Mouse (Mus musculus): ENCODE measurements around the gene Igf2. TPM values are rescaled to one million over a fixed set of nuclear protein-coding genes. Genes with fewer than 3 reads are reported as not detected.

Igf2 gene
- total and polyA plus RNA-seq, 3 experiments, result not detected

DNA sequence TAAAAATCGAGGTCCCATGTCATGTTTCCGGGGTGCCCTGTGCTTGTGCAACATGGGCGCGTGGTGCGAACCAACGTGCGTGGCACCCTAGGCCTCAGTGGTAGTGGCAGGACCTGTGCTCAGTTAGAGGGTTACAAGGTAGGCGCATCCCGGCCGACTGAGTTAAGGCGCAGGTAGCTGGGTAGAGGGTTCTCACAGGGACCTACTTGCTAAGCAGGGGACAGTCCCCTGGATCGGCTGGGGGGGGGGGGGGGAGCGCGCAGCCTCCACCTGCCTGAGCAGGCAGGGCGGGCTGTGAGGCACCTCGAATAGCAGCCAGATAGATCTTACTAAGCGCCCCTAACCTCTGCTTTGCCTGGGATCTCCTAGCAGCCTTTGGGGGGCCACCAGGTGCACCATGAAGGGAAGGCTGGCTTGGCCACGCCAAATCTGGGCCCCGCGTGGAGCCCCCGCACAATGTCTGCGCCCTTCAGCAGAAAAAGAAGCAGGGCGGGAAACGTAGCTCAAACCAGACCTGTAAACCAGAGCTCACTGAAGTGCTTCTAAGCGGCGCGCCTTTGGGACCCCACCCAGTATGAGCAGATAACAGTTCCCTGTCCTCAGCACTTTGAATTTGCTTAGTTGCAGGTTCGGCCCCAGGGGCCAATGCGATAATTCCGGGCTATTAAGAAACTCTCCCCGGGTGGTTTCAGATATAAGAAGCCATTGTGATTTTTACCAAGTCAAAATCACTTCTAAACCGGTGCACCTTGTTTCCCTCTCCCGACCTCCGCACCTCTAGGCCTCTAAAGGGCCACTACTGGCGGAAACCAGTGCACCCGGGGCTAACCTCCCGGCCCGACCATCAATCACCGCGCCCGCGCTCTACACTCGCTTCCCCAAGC is 6.6 kb downstream of the Igf2 start:
- Histone ChIP-seq H3K4me1 (ENCODE audit: control insufficient read depth in 1 of 2, insufficient read depth in 2 of 2, low read length in 2 of 2) (no peaks in the 10 kb centered on the region), H3K27me3 (ENCODE audit: control insufficient read depth in 1 of 2, insufficient read depth in 2 of 2, low read length in 2 of 2) (no peaks in the 10 kb centered on the region), H3K4me3 (ENCODE audit: control insufficient read depth in 1 of 2, insufficient read depth in 1 of 2, low read depth in 2 of 2, low read length in 2 of 2) (no peak overlapping the region), H3K36me3 (ENCODE audit: control insufficient read depth in 1 of 2, insufficient read depth in 2 of 2, low read length in 2 of 2) (no peaks in the 10 kb centered on the region), H3K79me2 (ENCODE audit: control insufficient read depth, insufficient read depth, low read length, poor library complexity) (no peaks in the 10 kb centered on the region), H3K9ac (ENCODE audit: control insufficient read depth, low read depth, low read length, poor library complexity, severe bottlenecking) (no peak overlapping the region), H3K9me3 (replicated peaks; ENCODE audit: insufficient read depth, low read length) (no peaks in the 10 kb centered on the region), H3K27ac (ENCODE audit: control insufficient read depth, low read depth, low read length) (no peak overlapping the region)
- DNase-seq (ENCODE audit: low read depth, low spot score), result no peak
- TF ChIP-seq RCOR1 (IDR thresholded peaks at IDR 0.05; ENCODE audit: low read depth, low read length), result no peak
- TF ChIP-seq MYB (IDR thresholded peaks at IDR 0.05; ENCODE audit: low read depth, low read length), result no peak
- TF ChIP-seq EP300 (IDR thresholded peaks at IDR 0.05; ENCODE audit: low read depth in 1 of 2, low read length in 2 of 2), result no peak
- no peak for TF ChIP-seq MXI1 (IDR thresholded peaks at IDR 0.05; ENCODE audit: low read depth, low read length)
- no peak for TF ChIP-seq RAD21 (IDR thresholded peaks at IDR 0.05; ENCODE audit: low read depth, low read length)
- no peak for TF ChIP-seq KAT2A (conservative IDR thresholded peaks at IDR 0.05; ENCODE audit: low read depth, low read length)
- TF ChIP-seq POLR2AphosphoS2 (IDR thresholded peaks at IDR 0.05; ENCODE audit: low read length), result no peak
- TF ChIP-seq HCFC1 (IDR thresholded peaks at IDR 0.05; ENCODE audit: low read depth, low read length), result no peak
- TF ChIP-seq MAX (IDR thresholded peaks at IDR 0.05; ENCODE audit: low read length), result no peak
- no peak for TF ChIP-seq ZC3H11A (IDR thresholded peaks at IDR 0.05; ENCODE audit: low read depth, low read length)
- TF ChIP-seq SIN3A (IDR thresholded peaks at IDR 0.05; ENCODE audit: low read length), result no peak

DNA sequence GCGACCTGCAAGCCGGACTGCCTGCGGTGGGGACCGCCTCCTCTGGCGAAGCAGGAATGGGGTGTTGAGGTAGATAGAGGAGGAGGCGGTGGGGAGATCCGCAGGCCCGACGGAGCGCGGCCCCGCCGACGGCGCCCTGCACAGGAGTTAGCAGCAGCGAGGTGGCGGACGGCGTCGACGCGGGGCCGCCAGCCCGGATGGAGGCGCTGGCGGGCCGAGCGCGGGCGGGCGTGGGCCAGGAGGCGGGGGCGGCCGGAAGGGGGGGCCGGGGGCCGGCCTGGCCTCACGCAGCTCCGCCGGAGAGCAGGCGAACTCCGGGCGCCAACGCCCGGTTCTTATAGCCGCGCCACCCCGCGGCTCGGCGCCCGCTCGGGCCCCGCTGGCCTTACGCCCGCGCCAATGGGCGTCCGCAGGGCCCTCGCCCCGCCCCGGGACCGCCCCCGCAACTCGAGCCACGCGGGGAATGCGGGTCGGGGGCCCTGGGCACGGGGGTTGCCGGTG is 7.4 kb downstream of the Igf2 start:
- TF ChIP-seq POLR2A (IDR thresholded peaks at IDR 0.05; ENCODE audit: control insufficient read depth in 1 of 2, insufficient read depth in 1 of 2, low read depth in 1 of 2, low read length in 2 of 2, poor library complexity in 1 of 2) (no peak), NRF1 (IDR thresholded peaks at IDR 0.05; ENCODE audit: insufficient read depth, low read depth, low read length, poor library complexity, severe bottlenecking) (no peak), ZKSCAN1 (IDR thresholded peaks at IDR 0.05; ENCODE audit: low read depth, low read length) (no peak), MAFK (IDR thresholded peaks at IDR 0.05; ENCODE audit: borderline replicate concordance, low read depth, low read length) (no peak), GATA1 (IDR thresholded peaks at IDR 0.05; ENCODE audit: low read depth, low read length) (no peak), RAD21 (IDR thresholded peaks at IDR 0.05; ENCODE audit: low read depth, low read length) (no peak), BHLHE40 (IDR thresholded peaks at IDR 0.05; ENCODE audit: borderline replicate concordance, low read depth, low read length) (no peak), MYB (IDR thresholded peaks at IDR 0.05; ENCODE audit: low read depth, low read length) (no peak), UBTF (IDR thresholded peaks at IDR 0.05; ENCODE audit: borderline replicate concordance, insufficient read depth, low read depth, low read length) (no peak), TBP (IDR thresholded peaks at IDR 0.05; ENCODE audit: low read depth, low read length) (no peak), ELF1 (IDR thresholded peaks at IDR 0.05; ENCODE audit: low read depth, low read length) (no peak), MEF2A (IDR thresholded peaks at IDR 0.05; ENCODE audit: extremely low read depth, insufficient replicate concordance, low read depth, low read length, poor library complexity, severe bottlenecking) (no peak), MYC (IDR thresholded peaks at IDR 0.05; ENCODE audit: low read depth, low read length) (no peak), POLR2AphosphoS2 (IDR thresholded peaks at IDR 0.05; ENCODE audit: low read length) (no peak), ETS1 (IDR thresholded peaks at IDR 0.05; ENCODE audit: low read depth, low read length) (no peak), USF1 (IDR thresholded peaks at IDR 0.05; ENCODE audit: low read depth, low read length) (no peak), RCOR1 (IDR thresholded peaks at IDR 0.05; ENCODE audit: low read depth, low read length) (no peak), NELFE (IDR thresholded peaks at IDR 0.05; ENCODE audit: low read depth, low read length) (no peak)
- H3K79me2 ChIP-seq (ENCODE audit: control insufficient read depth, insufficient read depth, low read length, poor library complexity), result no peaks in the 10 kb centered on the region
- H3K27ac ChIP-seq (ENCODE audit: control insufficient read depth, low read depth, low read length), result no peak overlapping the region
- H3K4me1 ChIP-seq (ENCODE audit: control insufficient read depth in 1 of 2, insufficient read depth in 2 of 2, low read length in 2 of 2), result no peaks in the 10 kb centered on the region
- no peaks in the 10 kb centered on the region for H3K27me3 ChIP-seq (ENCODE audit: control insufficient read depth in 1 of 2, insufficient read depth in 2 of 2, low read length in 2 of 2)
- no peak overlapping the region for H3K9ac ChIP-seq (ENCODE audit: control insufficient read depth, low read depth, low read length, poor library complexity, severe bottlenecking)
- no peak for DNase-seq (ENCODE audit: low read depth, low spot score)
- no peaks in the 10 kb centered on the region for H3K36me3 ChIP-seq (ENCODE audit: control insufficient read depth in 1 of 2, insufficient read depth in 2 of 2, low read length in 2 of 2)
- H3K9me3 ChIP-seq (replicated peaks; ENCODE audit: insufficient read depth, low read length), result no peaks in the 10 kb centered on the region
- no peak overlapping the region for H3K4me3 ChIP-seq (ENCODE audit: control insufficient read depth in 1 of 2, insufficient read depth in 1 of 2, low read depth in 2 of 2, low read length in 2 of 2)
